Mouse (Mus musculus): ENCODE results near the gene Mtmr4.

The Mtmr4 gene

DNA sequence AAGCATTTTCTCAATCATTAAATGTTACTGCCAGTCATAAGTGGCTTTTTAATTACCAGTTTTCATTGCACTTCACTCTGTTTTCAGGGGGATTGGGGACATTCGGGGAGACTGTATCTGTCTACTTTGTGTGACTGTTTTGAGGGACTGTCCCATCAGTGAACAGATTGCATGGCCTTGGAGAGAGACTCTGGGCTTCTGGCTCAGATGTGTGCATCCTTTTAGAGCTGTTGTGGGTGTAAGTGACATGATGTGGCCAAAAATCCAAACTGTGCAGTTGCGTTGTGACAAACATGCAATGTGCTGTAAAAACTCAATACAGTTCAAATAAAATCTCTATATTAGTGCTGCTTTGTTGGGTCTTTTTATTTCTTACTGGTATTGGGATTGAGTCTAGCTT lies 24.0 kb downstream of the Mtmr4 start:
- no peak for DNase-seq

DNA sequence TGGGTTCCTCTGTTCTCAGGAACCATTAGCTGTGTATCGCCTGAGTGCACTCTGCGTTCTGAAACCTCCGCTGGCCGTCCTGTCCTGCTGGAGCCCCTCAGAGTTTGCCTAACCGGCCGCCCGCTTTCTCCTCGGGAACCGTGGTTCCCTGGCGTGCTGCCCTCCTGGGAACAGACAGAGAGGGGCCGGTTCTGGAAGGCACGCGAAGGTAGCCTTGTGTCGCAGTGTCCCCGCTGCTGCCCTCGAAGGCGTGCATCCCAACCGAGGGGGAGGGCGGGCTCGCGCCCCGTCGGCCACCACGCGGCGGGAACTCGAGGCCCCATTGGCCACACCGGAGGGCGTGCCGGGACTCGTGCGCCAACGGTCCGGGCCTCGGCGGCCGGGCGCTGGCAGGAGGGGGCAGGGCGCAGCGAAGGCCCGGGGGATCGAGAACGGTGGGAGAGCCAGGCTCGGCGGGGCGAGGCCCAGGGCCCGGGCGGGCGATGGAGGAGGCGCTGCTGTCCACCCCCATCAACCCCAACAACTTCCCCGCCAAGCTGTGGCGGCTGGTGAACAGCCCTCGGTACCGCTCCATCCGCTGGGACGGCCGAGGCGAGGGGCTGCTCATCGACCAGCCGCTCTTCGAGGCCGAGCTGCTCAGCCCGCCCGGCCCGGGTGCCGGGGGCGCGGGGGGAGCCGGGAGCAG lies 25.0 kb downstream of the Mtmr4 start, which contains the start of gene Hsf5:
Hsf5 (plus strand) TSS at position 375 of the 685 bp plus-strand sequence.
- no peak for DNase-seq

DNA sequence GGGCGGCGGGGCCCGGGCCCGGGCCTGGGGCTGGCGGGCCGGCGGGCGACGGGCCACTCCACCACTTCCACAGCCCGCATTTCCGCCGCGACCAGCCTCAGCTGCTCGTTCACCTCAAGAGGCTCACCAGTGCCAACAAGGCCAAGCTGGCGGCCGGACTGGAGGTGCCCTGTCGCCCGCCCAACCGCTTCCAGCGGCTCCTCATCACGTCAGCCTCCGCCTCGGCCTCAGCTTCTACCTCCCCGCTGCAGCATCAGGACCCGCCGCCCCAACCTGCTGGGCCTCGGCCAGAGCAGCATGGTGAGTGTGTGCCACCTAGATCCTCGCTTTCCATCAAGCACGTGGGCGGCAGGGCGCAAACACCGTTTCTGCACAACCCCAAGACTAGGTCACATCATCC lies 25.6 kb downstream of the Mtmr4 start:
- no peak for DNase-seq

DNA sequence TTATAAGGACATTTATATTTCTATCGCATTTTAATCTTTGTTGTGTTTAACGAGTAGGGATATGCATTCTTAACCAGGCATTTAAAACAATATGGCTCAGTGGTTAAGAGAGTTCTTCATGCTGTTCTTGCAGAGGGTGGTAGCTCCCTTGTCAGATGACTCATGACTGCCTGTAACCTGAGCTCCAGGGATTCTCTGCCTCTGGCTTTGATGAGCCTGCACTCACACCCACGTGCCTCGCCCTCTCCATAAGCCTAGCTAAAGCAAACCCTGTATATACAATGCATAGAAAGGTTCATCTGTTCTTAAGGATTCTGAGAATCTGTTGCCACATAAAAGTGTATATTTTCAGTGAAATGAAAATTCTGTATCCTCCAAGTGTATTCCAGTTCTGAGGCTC lies 31.2 kb downstream of the Mtmr4 start:
- no peak for DNase-seq

DNA sequence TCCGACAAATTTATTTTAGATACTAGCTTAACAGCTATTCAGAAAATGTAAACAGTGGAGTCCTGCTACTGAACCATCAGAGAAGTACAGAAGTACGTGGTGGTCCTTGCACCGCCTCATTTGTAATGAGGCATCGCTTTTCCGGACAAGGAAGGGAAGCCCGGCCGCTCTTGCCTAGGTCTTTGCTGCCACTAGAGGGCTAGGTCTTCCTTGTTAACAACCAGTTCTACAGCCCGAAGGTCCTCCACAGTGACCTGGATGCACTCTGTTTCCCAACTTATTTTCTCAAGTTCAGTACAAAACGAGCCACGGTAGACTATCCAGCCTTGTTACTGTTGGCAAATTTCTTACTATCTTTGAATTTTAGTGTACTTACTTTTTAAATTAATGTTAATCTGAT lies 37.9 kb downstream of the Mtmr4 start:
- peak; percentile 70 for DNase-seq

DNA sequence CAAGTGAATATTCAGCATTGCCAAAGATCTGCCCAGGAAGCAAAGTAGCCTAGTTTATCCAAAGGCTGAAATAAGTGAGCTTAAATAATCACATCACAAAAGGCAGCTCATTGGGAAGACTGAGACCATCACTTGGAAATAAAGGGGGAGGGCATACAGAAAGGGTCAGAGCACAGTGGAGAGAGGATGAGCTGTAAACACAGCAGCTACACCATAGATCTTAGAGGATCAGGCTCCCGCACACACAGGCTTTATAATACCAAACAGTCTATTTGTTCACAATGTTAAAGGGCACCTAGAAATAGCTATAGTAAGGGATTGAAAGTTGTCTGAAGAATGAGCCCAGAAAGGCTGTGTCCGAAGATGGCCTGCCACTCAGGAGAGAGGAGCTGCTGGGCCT lies 46.8 kb downstream of the Mtmr4 start:
- DNase-seq, result no peak

DNA sequence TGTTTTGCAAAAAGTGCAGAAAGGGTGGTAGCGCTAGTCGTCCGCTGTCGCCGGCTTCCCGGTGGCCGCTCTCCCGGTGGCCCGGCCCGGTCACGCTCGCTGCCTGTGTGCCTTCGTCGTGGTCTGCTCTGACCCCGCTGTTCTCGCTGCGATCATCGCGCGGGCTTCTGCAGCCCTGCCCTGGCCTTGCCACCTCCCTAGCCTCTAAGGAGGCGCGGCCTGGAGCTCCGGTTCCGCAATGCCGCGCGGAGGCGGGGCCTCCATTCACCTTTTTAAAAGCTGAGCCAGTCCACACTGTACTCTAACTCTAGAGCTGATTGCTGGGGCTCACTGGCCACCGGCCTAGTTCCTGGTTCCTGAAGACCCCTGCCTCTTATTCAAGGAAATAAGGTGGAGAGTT lies 47.2 kb downstream of the Mtmr4 start:
- DNase-seq, result peak; percentile 80

DNA sequence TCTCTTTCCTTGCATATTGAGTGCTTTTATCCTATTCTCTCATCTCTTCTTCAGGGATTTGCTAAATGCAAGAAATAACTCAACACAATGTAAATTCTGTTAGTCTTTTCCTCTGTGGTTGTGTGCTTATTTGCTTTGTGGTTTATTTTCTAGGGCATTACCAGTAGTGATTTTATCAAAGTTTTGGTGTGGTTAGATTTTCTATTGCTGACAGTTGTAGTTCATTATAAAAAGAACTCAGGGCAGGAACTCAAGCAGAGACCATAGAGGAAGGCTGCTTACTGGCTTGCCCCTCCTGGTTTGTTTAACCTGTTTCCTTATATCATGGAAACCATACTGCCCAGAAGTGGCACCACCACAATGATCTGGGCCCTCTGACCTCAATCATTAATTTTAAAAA lies 50.9 kb downstream of the Mtmr4 start:
- DNase-seq, result no peak

DNA sequence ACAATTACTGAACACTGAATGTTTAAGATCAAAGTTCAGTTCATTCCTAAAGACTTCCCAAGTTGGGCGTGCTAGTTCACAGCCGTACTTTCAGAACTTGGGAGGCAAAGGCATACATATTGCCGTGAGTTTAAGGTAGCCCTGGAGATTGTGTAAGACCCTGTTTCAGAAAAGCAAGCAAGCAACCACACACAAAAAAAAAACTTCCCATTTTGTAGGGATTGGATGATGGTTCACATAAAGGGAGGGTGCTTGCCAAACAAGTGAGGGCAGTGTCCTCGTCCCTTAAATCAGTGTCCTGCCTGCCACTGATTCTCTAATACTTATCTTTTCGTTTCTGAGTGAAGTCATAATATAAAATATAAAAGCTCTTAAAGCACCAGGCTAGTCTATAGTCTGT lies 62.7 kb downstream of the Mtmr4 start:
- DNase-seq, result no peak

DNA sequence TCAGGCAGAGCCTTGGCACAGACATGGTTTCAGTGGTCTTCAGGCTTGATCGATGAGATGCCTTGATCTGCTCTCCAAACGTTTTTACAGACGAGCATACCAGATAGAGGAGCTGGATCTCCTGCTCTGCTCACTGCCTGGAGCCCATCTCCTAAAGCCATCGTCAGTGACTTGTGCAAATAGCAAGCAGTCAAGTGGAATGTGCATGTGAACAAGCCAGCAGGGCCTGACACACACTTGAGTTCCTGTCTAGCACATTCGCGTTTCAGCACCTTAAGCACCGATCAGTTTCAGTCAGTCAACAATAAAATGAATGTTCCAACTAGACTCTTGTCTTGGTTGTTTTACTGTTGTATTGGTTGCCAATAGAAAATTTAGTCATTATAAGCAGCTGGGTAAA lies 67.3 kb downstream of the Mtmr4 start:
- DNase-seq, result peak; percentile 18

DNA sequence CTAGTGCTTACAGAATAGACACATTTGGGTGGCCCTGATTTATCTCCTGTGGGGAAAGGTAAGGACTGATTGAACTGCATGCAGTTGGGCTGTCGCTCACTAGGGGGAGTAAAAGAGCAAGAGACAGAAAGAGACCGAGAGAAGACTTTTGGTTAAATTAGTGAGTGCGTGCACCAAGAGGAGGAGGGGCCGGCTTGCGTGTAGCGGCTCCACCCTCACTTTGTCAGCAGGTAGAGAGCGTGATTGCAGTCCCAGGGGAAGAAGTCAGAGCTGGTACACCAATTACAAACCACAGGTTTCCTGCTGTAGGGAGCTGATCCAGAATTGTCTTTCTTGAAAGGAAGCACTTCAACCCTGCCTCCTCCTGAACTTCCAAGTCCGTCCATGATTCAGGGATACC lies 70.4 kb downstream of the Mtmr4 start, which contains the start of gene Rnf43:
Rnf43 (plus strand) TSS at position 316 of the 400 bp plus-strand sequence.
- DNase-seq, result peak; percentile 92

DNA sequence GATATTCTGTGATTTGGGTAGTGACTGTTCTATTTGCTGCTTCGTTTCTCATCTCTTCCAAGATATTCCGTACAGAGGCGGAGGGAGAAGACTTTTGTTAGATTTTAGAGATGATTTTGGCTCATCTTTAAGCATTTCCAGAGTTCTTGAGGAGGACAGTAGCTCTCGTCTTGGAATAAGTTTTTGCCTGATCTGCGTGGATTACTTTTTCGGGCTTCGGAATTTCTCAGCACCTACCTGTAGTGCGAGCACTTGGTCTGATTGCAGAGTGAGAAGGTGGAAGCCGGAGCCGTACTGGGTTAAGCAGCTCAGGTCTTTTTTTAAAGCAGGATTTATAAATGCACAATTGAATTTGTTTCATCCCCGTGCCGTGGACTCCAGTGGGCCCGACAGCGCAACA lies 70.9 kb downstream of the Mtmr4 start:
- no peak for DNase-seq

DNA sequence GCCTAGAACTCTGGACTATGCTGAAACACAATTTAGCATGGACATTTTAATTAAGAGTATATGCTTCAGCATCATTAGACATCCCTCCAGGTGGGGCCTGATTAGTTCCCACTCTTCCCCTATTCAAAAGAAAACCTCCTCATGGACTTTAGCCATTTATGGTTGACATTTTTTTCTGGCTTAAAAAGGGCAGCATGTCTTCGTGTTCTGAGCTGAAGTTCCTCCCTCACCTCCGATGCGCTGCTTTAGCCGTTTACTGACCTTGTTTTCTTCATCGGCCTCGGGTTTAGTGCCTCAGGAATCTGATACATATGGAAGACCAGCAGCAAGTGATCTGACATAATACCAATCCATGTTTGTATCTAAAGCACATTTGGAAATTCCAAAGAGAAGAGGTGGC lies 72.0 kb downstream of the Mtmr4 start:
- DNase-seq, result no peak

DNA sequence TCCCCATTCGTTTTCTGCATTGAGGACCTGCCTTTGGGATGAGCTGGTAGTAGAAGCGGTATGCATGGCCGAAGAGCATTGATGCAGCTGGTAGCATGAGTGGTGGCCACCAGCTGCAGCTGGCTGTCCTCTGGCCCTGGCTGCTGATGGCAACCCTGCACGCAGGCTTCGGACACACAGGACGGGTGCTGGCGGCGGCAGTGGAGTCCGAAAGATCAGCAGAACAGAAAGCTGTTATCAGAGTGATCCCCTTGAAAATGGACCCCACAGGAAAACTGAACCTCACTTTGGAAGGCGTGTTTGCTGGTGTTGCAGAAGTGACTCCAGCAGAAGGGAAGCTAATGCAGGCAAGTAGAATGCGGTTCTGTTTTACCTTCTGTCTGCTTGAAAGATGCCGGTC lies 72.6 kb downstream of the Mtmr4 start:
- DNase-seq, result no peak

DNA sequence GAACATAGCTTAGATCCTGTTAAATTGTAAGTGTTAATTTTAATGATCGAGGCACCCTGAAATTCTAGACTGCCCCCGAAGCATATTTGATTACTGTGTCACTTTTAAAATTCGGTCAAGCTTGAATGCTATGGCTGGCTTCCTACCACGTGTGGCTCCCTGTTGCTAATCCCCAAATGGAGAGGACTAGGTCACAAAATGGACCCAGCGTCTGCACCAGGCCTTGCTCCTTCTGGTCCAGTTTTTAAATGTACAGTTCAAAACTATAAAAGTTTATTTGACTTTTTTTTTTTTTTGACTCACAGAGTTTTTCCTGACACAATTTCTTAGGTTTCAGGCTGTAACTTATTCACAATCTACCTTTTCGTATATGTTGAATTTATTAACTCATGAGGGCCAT lies 73.3 kb downstream of the Mtmr4 start:
- no peak for DNase-seq

DNA sequence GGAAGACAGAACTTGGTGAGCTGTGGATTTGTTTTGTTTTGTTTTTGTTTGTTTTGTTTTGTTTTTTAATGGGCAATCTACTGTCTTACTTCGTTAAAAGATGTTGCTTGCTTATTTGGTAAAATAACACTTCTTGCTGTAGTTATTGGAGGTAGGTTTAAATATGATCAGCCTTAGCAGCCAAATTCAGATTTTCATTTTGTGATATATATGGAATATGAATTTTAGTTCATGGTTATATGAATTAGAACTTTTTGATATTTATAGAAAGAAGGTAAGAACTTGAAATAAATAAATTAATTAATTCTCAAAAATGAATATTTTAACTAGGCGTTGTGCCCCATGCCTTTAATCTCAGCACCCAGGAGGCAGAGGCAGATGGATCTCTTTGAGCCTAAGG lies 73.7 kb downstream of the Mtmr4 start:
- no peak for DNase-seq

Measured in lung, postnatal 10 days (tissue).